Mouse (Mus musculus): ENCODE data around the gene Flywch2.
A peak's percentile ranks its signal among the peaks of the same experiment; 100 is the strongest.

Gene Flywch2

GRCm38 (mm10) chr17:23785561-23786471 lies at the start of gene Flywch2:
Flywch2 (minus strand) TSS chr17:23786081.
- DNase-seq = peak; percentile 87 to 89

GRCm38 (mm10) chr17:23831201-23831600 lies 45.3 kb upstream of the Flywch2 start:
- DNase-seq = no peak

GRCm38 (mm10) chr17:23829064-23829619 lies 43.3 kb upstream of the Flywch2 start, which contains the start of gene Elob:
Elob (minus strand) TSS chr17:23829136.
- peak; percentile 89 to 90 for DNase-seq

- peak; percentile 29 to 63 for DNase-seq
These were observed 42.6 kb upstream of the Flywch2 start for GRCm38 (mm10) chr17:23828271-23829001.

- DNase-seq = no peak
These were observed 39.7 kb upstream of the Flywch2 start for GRCm38 (mm10) chr17:23825591-23825990.

GRCm38 (mm10) chr17:23823614-23824013 lies 37.7 kb upstream of the Flywch2 start:
- no peak for DNase-seq

GRCm38 (mm10) chr17:23823018-23823417 lies 37.1 kb upstream of the Flywch2 start:
- no peak for DNase-seq

- no peak for DNase-seq
These were observed 36.2 kb upstream of the Flywch2 start for GRCm38 (mm10) chr17:23822094-23822493.

GRCm38 (mm10) chr17:23820731-23821130 lies 34.9 kb upstream of the Flywch2 start:
- DNase-seq = no peak

- no peak for DNase-seq
These were observed 33.4 kb upstream of the Flywch2 start for GRCm38 (mm10) chr17:23819235-23819634.

GRCm38 (mm10) chr17:23818579-23818978 lies 32.7 kb upstream of the Flywch2 start:
- DNase-seq = no peak

- DNase-seq = no peak
These were observed 29.8 kb upstream of the Flywch2 start for GRCm38 (mm10) chr17:23815641-23816040.

GRCm38 (mm10) chr17:23807918-23808317 lies 22.0 kb upstream of the Flywch2 start:
- peak; percentile 39 to 48 for DNase-seq

GRCm38 (mm10) chr17:23806867-23807266 lies 21.0 kb upstream of the Flywch2 start:
- peak; percentile 73 to 80 for DNase-seq

GRCm38 (mm10) chr17:23804426-23805085 lies 18.7 kb upstream of the Flywch2 start:
- DNase-seq = no peak

- peak; percentile 87 to 93 for DNase-seq
These were observed 17.6 kb upstream of the Flywch2 start for GRCm38 (mm10) chr17:23803366-23804041.

GRCm38 (mm10) chr17:23802746-23803365 lies 17.0 kb upstream of the Flywch2 start:
- DNase-seq = peak; percentile 98 to 99

- DNase-seq = no peak
These were observed 15.7 kb upstream of the Flywch2 start for GRCm38 (mm10) chr17:23801627-23802026.

- DNase-seq = no peak
These were observed 11.4 kb upstream of the Flywch2 start for GRCm38 (mm10) chr17:23797316-23797715.

GRCm38 (mm10) chr17:23795323-23795722 lies 9.4 kb upstream of the Flywch2 start:
- DNase-seq = no peak

GRCm38 (mm10) chr17:23791079-23791357 lies 5.1 kb upstream of the Flywch2 start:
- DNase-seq = peak in 1 of 2 experiments; percentile 34
